Mouse (Mus musculus): ENCODE data around the gene Tshz2. TPM values are rescaled to one million over a fixed set of nuclear protein-coding genes. Genes with fewer than 3 reads are reported as not detected.

Gene Tshz2
- polyA plus RNA-seq, 1 experiment from 2014 or later, result 3.4 TPM

- H3K9ac ChIP-seq (replicated peaks; ENCODE audit: low read depth), result no peak overlapping the region
- H3K9me3 ChIP-seq (ENCODE audit: low read length), result no peaks in the 10 kb centered on the region
- H3K4me3 ChIP-seq (ENCODE audit: low read depth, low read length), result no peak overlapping the region
- DNase-seq (ENCODE audit: low spot score), result no peak
- peak; percentile 17; the same call in 1 of the 2 replicates for ATAC-seq
- H3K4me1 ChIP-seq (ENCODE audit: insufficient read depth, low read depth, low read length), result peaks cover 6% of the 10 kb centered on the region; the same call in 1 of the 2 replicates
- H3K4me2 ChIP-seq (replicated peaks; ENCODE audit: low read depth, low read length), result no peak overlapping the region
- WGBS, result 30% methylated on average over 8 of the region's 8 CpGs
- TF ChIP-seq CTCF (IDR thresholded peaks at IDR 0.05), result no peak
- TF ChIP-seq EP300 (IDR thresholded peaks at IDR 0.05), result no peak
- no peaks in the 10 kb centered on the region for H3K27me3 ChIP-seq (replicated peaks; ENCODE audit: insufficient read depth, low read length)
- H3K27ac ChIP-seq (ENCODE audit: low read length), result no peak overlapping the region
- H3K36me3 ChIP-seq (ENCODE audit: insufficient read depth, low read length), result no peaks in the 10 kb centered on the region
Observed at GRCm38 (mm10) chr2:169663792-169664191, 31.0 kb downstream of the Tshz2 start.

GRCm38 (mm10) chr2:169671264-169671663, 38.5 kb downstream of the Tshz2 start:
- H3K27me3 ChIP-seq (replicated peaks; ENCODE audit: insufficient read depth, low read length), result no peaks in the 10 kb centered on the region
- H3K36me3 ChIP-seq (ENCODE audit: insufficient read depth, low read length), result no peaks in the 10 kb centered on the region
- no peaks in the 10 kb centered on the region for H3K9me3 ChIP-seq (ENCODE audit: low read length)
- H3K4me2 ChIP-seq (replicated peaks; ENCODE audit: low read depth, low read length), result no peak overlapping the region
- no peak overlapping the region for H3K4me3 ChIP-seq (ENCODE audit: low read depth, low read length)
- H3K27ac ChIP-seq (ENCODE audit: low read length), result no peak overlapping the region
- no peak for DNase-seq (ENCODE audit: low spot score)
- H3K9ac ChIP-seq (replicated peaks; ENCODE audit: low read depth), result no peak overlapping the region
- no peaks in the 10 kb centered on the region; the same call in 1 of the 2 replicates for H3K4me1 ChIP-seq (ENCODE audit: insufficient read depth, low read depth, low read length)
- TF ChIP-seq EP300 (IDR thresholded peaks at IDR 0.05) (no peak), CTCF (IDR thresholded peaks at IDR 0.05) (no peak)
- 77% methylated on average over 7 of the region's 7 CpGs for WGBS
- ATAC-seq, result no peak

GRCm38 (mm10) chr2:169673786-169674185, 41.0 kb downstream of the Tshz2 start:
- Histone ChIP-seq H3K36me3 (ENCODE audit: insufficient read depth, low read length) (no peaks in the 10 kb centered on the region), H3K9ac (replicated peaks; ENCODE audit: low read depth) (no peak overlapping the region), H3K9me3 (ENCODE audit: low read length) (no peaks in the 10 kb centered on the region), H3K4me3 (ENCODE audit: low read depth, low read length) (no peak overlapping the region), H3K27ac (ENCODE audit: low read length) (no peak overlapping the region), H3K4me1 (ENCODE audit: insufficient read depth, low read depth, low read length) (no peaks in the 10 kb centered on the region), H3K27me3 (replicated peaks; ENCODE audit: insufficient read depth, low read length) (no peaks in the 10 kb centered on the region), H3K4me2 (replicated peaks; ENCODE audit: low read depth, low read length) (no peak overlapping the region)
- 0 out of 2 replicates have a peak, but pooled peaks have one; percentile 8 for TF ChIP-seq CTCF (IDR thresholded peaks at IDR 0.05)
- TF ChIP-seq EP300 (IDR thresholded peaks at IDR 0.05), result no peak
- WGBS, result 79% methylated on average over 6 of the region's 6 CpGs
- ATAC-seq (no peak), DNase-seq (ENCODE audit: low spot score) (no peak)

- ATAC-seq (no peak), DNase-seq (ENCODE audit: low spot score) (no peak)
- no peak overlapping the region for H3K27ac ChIP-seq (ENCODE audit: low read length)
- TF ChIP-seq CTCF (IDR thresholded peaks at IDR 0.05) (no peak), EP300 (IDR thresholded peaks at IDR 0.05) (0 out of 2 replicates have a peak, but pooled peaks have one; percentile 47)
- H3K4me2 ChIP-seq (replicated peaks; ENCODE audit: low read depth, low read length), result no peak overlapping the region
- WGBS, result 50% methylated on average over 5 of the region's 5 CpGs
- no peaks in the 10 kb centered on the region for H3K36me3 ChIP-seq (ENCODE audit: insufficient read depth, low read length)
- no peaks in the 10 kb centered on the region for H3K27me3 ChIP-seq (replicated peaks; ENCODE audit: insufficient read depth, low read length)
- no peaks in the 10 kb centered on the region for H3K9me3 ChIP-seq (ENCODE audit: low read length)
- no peak overlapping the region for H3K9ac ChIP-seq (replicated peaks; ENCODE audit: low read depth)
- no peak overlapping the region for H3K4me3 ChIP-seq (ENCODE audit: low read depth, low read length)
- no peaks in the 10 kb centered on the region for H3K4me1 ChIP-seq (ENCODE audit: insufficient read depth, low read depth, low read length)
Observed at GRCm38 (mm10) chr2:169674209-169674608, 41.4 kb downstream of the Tshz2 start.

- TF ChIP-seq EP300 (IDR thresholded peaks at IDR 0.05) (no peak), CTCF (IDR thresholded peaks at IDR 0.05) (no peak)
- Histone ChIP-seq H3K4me1 (ENCODE audit: insufficient read depth, low read depth, low read length) (no peaks in the 10 kb centered on the region), H3K27me3 (replicated peaks; ENCODE audit: insufficient read depth, low read length) (no peaks in the 10 kb centered on the region), H3K4me2 (replicated peaks; ENCODE audit: low read depth, low read length) (no peak overlapping the region), H3K27ac (ENCODE audit: low read length) (no peak overlapping the region), H3K9ac (replicated peaks; ENCODE audit: low read depth) (no peak overlapping the region), H3K4me3 (ENCODE audit: low read depth, low read length) (no peak overlapping the region), H3K9me3 (ENCODE audit: low read length) (no peaks in the 10 kb centered on the region), H3K36me3 (ENCODE audit: insufficient read depth, low read length) (no peaks in the 10 kb centered on the region)
- ATAC-seq (no peak), DNase-seq (ENCODE audit: low spot score) (no peak)
- WGBS, result 47% methylated on average over 7 of the region's 7 CpGs
Observed at GRCm38 (mm10) chr2:169679264-169679663, 46.5 kb downstream of the Tshz2 start.

GRCm38 (mm10) chr2:169679951-169680350, 47.1 kb downstream of the Tshz2 start:
- Histone ChIP-seq H3K9ac (replicated peaks; ENCODE audit: low read depth) (no peak overlapping the region), H3K4me2 (replicated peaks; ENCODE audit: low read depth, low read length) (no peak overlapping the region), H3K4me1 (ENCODE audit: insufficient read depth, low read depth, low read length) (no peaks in the 10 kb centered on the region), H3K4me3 (ENCODE audit: low read depth, low read length) (no peak overlapping the region), H3K27ac (ENCODE audit: low read length) (no peak overlapping the region), H3K36me3 (ENCODE audit: insufficient read depth, low read length) (no peaks in the 10 kb centered on the region), H3K27me3 (replicated peaks; ENCODE audit: insufficient read depth, low read length) (no peaks in the 10 kb centered on the region), H3K9me3 (ENCODE audit: low read length) (no peaks in the 10 kb centered on the region)
- no peak for ATAC-seq
- 61% methylated on average over 5 of the region's 5 CpGs for WGBS
- no peak for TF ChIP-seq CTCF (IDR thresholded peaks at IDR 0.05)
- no peak for TF ChIP-seq EP300 (IDR thresholded peaks at IDR 0.05)
- DNase-seq (ENCODE audit: low spot score), result no peak

- Histone ChIP-seq H3K9me3 (ENCODE audit: low read length) (no peaks in the 10 kb centered on the region), H3K27ac (ENCODE audit: low read length) (no peak overlapping the region), H3K36me3 (ENCODE audit: insufficient read depth, low read length) (no peaks in the 10 kb centered on the region), H3K27me3 (replicated peaks; ENCODE audit: insufficient read depth, low read length) (no peaks in the 10 kb centered on the region), H3K9ac (replicated peaks; ENCODE audit: low read depth) (no peak overlapping the region), H3K4me2 (replicated peaks; ENCODE audit: low read depth, low read length) (no peak overlapping the region), H3K4me3 (ENCODE audit: low read depth, low read length) (no peak overlapping the region), H3K4me1 (ENCODE audit: insufficient read depth, low read depth, low read length) (no peaks in the 10 kb centered on the region)
- no peak for TF ChIP-seq EP300 (IDR thresholded peaks at IDR 0.05)
- TF ChIP-seq CTCF (IDR thresholded peaks at IDR 0.05), result peak; percentile 43
- no peak for DNase-seq (ENCODE audit: low spot score)
- WGBS, result 38% methylated on average over 5 of the region's 5 CpGs
- no peak for ATAC-seq
Observed at GRCm38 (mm10) chr2:169685260-169685659, 52.4 kb downstream of the Tshz2 start.

Measured in lung, postnatal 0 days (tissue).